Mouse (Mus musculus) forebrain, embryonic 10.5 days (tissue): ENCODE measurements around the gene Btaf1. TPM values are rescaled to one million over a fixed set of nuclear protein-coding genes. Genes with fewer than 3 reads are reported as not detected.

Source experiments
- DNase-seq: peaks from one replicate; pipeline ENCODE4 v3.0.0-alpha.2; 2017; ENCODE audit warnings: low spot score; ENCODE audit errors: extremely low spot score
- H3K27ac ChIP-seq: fragments of 300-500 bp; sonication (generic); 2 replicates; pipeline ENCODE4 v1.5.1; 2016; ENCODE audit warnings: mild to moderate bottlenecking
- H3K27me3 ChIP-seq: fragments of 300-500 bp; sonication (generic); 2 replicates; pipeline ENCODE4 v1.6.1; 2016; ENCODE audit warnings: mild to moderate bottlenecking; ENCODE audit not compliant: poor library complexity, severe bottlenecking
- H3K36me3 ChIP-seq: fragments of 300-500 bp; sonication (generic); replicated peaks from 2 replicates; pipeline ENCODE4 v1.6.1; 2016; ENCODE audit warnings: mild to moderate bottlenecking, moderate library complexity
- H3K4me1 ChIP-seq: fragments of 300-500 bp; sonication (generic); 2 replicates; pipeline ENCODE4 v1.6.1; 2016
- H3K4me3 ChIP-seq: fragments of 300-500 bp; sonication (generic); 2 replicates; pipeline ENCODE4 v1.5.1; 2016; ENCODE audit warnings: mild to moderate bottlenecking, moderate library complexity
- H3K9me3 ChIP-seq: fragments of 300-500 bp; sonication (generic); 2 replicates; pipeline ENCODE4 v1.6.1; 2016; ENCODE audit warnings: mild to moderate bottlenecking, moderate library complexity
- WGBS: fragments of 180-500 bp; shearing (Covaris S2); methylation state at CpG from one replicate; pipeline ENCODE4 v1.1.7; 2016; 5-methylcytosine and 5-hydroxymethylcytosine counted together
- polyA plus RNA-seq: library from polyadenylated mRNA; unstranded; fragments of >200 nt; fragmentation: Nextera tagmentation; extraction: Ambion mirVana; gene quantifications from 2 replicates; pipeline ENCODE4 v1.2.1, GENCODE M21; 2016

Btaf1 gene
- polyA plus RNA-seq, 1 experiment from 2014 or later: 19.7 TPM

DNA sequence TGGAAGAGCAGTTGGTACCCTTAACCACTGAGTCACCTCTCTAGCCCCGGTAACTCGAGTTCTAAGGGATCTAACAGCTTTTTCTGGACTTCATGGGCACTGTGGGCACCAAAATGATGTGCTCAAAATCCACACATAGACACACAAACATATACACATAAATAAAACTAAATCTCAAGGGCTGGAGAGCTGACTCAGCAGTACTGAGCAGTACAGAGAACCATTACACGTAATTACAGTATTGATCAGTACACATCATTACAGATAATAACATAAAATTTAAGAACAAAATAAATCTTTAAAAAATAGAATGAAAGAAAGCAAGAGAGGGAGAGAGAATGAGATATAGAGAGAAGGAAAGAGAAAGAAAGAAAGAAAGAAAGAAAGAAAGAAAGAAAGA lies 16.7 kb upstream of the Btaf1 start:
- H3K9me3 ChIP-seq: peaks cover 3% of the 10 kb centered on the region; the same call in 1 of the 2 replicates
- peaks cover 38% of the 10 kb centered on the region for H3K4me1 ChIP-seq
- 81% methylated on average over 3 of the region's 3 CpGs for whole genome bisulfite sequencing
- H3K36me3 ChIP-seq: 0 out of 2 replicates have a peak, but pooled peaks cover 2% of the 10 kb centered on the region
- H3K27me3 ChIP-seq: no peaks in the 10 kb centered on the region
- H3K4me3 ChIP-seq: no peak overlapping the region
- no peak overlapping the region for H3K27ac ChIP-seq
- no peak for DNase-seq

DNA sequence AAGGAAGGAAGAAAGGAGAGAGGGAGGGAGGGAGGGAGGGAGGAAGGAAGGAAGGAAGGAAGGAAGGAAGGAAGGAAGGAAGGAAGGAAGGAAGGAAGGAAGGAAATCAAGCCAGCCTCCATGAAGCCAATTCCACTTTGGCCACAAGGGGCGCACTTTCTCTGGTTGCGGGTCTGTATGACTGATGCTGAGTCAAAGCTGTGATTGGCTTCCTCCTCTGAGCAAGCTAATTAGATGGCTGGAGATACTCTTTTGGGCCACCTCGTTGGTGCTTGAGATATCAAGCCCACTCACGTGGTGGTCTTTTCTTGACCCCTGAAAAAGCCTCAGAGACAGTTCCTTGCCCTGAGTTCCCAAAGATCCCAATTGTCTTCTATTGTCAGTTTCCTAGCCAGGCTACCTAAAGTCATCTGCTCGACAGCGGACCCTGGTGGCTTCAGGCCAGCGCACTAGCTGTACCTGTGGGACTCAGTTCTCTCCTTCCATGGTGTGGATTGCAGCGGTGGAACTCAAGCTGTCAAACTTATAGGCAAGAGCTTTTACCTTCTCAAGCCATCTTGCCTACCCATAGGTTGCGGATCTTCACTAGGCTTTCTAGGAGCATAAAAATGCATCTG lies 16.1 kb upstream of the Btaf1 start:
- 22% methylated on average over 9 of the region's 9 CpGs for WGBS
- peak; percentile 73 for DNase-seq
- Histone ChIP-seq H3K27ac (peak overlapping the region; percentile 66; the same call in 1 of the 2 replicates), H3K4me1 (peaks cover 31% of the 10 kb centered on the region), H3K36me3 (0 out of 2 replicates have a peak, but pooled peaks cover 2% of the 10 kb centered on the region), H3K4me3 (no peak overlapping the region), H3K9me3 (peaks cover 3% of the 10 kb centered on the region; the same call in 1 of the 2 replicates), H3K27me3 (no peaks in the 10 kb centered on the region)

DNA sequence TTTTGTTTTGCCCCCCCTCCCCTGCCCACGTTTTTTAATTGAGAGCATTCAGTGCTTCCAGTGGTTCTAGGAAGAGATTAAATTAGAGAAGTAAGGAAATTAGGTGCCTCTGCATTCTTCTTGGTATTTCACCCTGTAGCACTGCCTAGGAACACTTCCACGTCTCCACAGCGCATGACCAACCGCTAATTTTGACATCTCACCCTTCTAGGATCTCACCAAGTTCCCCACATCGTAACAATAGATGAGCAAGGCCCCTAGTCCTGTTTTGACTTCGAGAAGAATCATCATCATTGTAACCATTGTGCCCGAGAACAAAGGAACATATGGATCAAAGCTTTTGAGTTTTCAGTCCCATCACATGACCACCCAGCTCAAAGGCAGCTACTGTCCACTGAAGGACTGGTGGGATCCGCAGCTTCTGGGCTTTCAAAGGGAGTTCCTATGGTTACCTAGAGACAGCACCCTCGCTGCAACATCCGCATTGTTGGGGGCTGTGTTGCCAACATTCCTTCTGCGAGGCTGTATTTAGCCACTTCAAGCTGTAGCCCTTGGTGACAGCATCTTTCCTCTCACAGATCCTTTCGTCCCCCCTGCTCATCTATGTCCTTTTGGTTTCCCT lies 15.3 kb upstream of the Btaf1 start:
- Histone ChIP-seq H3K4me1 (peaks cover 31% of the 10 kb centered on the region), H3K9me3 (peaks cover 3% of the 10 kb centered on the region; the same call in 1 of the 2 replicates), H3K27ac (peak overlapping the region; percentile 66), H3K27me3 (no peaks in the 10 kb centered on the region), H3K36me3 (0 out of 2 replicates have a peak, but pooled peaks cover 2% of the 10 kb centered on the region), H3K4me3 (no peak overlapping the region)
- WGBS: 34% methylated on average over 12 of the region's 12 CpGs
- peak; percentile 44 for DNase-seq

DNA sequence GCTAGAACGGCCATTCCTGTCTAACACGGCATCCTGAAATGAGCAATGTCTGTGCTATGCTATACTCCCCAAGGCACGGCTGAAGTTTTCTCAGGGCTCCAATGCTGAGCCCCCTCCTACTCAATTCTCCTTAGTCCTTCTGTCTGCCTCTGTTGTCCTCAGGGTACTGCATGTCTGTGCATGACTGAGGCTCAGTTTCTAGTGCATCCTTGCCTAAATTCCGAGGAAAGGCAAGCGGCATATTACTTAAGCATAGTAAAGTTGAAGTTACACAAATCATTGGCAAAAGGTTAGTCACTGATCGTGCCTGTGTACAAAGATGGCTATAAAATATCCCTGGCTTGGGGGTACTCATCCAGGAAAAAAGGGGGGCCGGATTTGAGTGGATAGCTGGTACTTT lies 12.8 kb upstream of the Btaf1 start:
- 86% methylated on average over 7 of the region's 7 CpGs for WGBS
- Histone ChIP-seq H3K27ac (peak overlapping the region; percentile 0; the same call in 1 of the 2 replicates), H3K36me3 (peaks cover 5% of the 10 kb centered on the region), H3K9me3 (no peaks in the 10 kb centered on the region), H3K4me3 (no peak overlapping the region), H3K27me3 (no peaks in the 10 kb centered on the region), H3K4me1 (peaks cover 48% of the 10 kb centered on the region)
- DNase-seq: no peak

DNA sequence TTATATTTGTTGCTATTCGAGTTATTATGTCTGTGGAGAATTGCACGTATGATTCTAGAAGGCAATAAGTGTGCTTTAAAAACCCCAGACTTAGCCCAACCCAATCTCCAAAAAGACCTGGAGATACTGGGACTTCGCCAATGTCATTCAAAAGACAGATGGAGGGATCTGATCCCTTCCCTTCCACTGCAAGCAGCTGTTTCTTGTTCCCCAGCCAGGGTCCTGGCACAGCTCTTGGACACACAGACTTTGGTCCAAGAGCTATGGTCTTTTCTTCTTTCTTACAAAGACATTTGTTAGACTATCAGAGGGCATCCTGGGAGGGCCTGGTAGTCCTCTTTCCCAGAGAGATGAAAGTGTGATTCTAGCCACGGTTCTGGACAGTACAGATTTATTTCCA lies 9.7 kb upstream of the Btaf1 start:
- WGBS: 88% methylated on average over 4 of the region's 4 CpGs
- peaks cover 47% of the 10 kb centered on the region for H3K4me1 ChIP-seq

DNA sequence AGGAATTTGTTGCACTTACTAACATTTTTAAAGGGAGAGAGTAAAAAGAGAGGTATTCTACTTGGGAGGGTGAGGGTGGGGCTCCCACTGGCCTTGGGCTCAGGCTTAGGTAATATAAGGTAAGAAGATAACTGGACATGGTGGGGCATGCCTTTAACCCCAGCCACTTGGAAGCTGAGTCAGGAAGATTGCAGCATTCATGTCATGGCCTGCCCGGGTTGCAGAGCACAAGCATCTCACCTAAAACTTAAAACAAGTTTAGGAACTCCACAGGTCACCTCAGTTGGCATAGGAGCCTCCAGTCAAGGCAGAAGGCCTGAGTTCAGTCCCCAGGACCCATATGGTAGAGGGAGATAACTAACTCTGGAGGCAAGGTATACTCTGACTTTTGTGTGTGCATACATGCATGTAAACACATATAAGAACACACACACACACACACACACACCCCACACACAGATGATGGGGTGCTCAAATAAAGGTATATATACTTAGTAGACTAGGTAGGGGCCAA lies 8.9 kb upstream of the Btaf1 start:
- Histone ChIP-seq H3K4me3 (peak overlapping the region; percentile 70), H3K27ac (no peak overlapping the region), H3K36me3 (peaks cover 5% of the 10 kb centered on the region), H3K4me1 (peaks cover 40% of the 10 kb centered on the region), H3K9me3 (no peaks in the 10 kb centered on the region), H3K27me3 (no peaks in the 10 kb centered on the region)
- 96% methylated on average over 1 of the region's 1 CpGs for WGBS
- no peak for DNase-seq

More for the DNA sequence above, 9.7 kb upstream of the Btaf1 start:
- H3K36me3 ChIP-seq: peaks cover 5% of the 10 kb centered on the region
- H3K27ac ChIP-seq: peak overlapping the region; percentile 8; the same call in 1 of the 2 replicates
- H3K4me3 ChIP-seq: no peak overlapping the region
- DNase-seq: no peak
- no peaks in the 10 kb centered on the region for H3K9me3 ChIP-seq
- no peaks in the 10 kb centered on the region for H3K27me3 ChIP-seq

DNA sequence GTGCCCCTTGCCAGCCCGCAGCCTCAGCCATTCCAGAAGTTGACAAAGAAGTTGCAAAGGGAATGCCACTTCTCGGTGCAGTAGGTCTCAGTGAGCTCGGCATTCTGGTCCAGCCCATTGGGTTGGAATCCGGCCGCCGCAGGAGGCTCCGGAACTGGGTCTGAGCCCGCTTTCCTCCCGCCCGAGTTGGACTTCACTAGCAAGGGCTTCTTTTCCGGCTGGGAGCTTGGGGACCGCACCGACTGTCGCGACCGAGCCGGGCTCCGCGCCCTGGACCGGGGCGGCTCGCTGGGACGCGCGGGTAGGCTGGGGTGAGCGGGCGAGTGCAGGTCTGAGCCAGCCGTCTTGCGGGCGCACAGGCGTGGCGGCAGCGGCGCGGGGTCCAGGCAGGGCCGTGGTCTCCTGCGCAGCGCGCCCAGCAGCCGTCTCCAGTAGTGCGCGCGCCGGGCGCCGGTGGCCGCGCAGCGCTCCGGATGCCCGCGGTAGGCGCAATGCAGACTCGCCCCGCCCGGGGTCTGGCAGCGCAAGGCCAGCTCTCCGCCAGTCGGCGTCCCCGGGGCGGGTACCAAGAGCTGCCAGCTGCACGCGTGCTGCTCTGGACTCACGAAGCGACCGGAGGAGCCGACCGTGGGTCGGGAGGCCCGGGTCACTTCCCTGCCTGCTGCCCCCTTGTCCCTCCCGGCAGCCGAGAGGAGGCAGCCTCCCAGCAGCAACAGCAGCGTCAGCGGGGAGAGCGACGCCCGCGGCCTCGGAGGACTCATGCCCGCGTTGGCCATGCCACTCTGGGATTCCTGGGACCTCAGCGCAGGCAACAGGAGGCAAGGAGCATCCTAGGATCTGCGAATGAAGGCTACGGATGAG lies 7.2 kb upstream of the Btaf1 start:
- H3K27ac ChIP-seq: peak overlapping the region; percentile 98
- WGBS: under 1% methylated on average over 85 of the region's 85 CpGs
- DNase-seq: peak; percentile 84
- peak overlapping the region; percentile 70 for H3K4me3 ChIP-seq
- H3K9me3 ChIP-seq: no peaks in the 10 kb centered on the region
- peaks cover 30% of the 10 kb centered on the region for H3K4me1 ChIP-seq
- peaks cover 5% of the 10 kb centered on the region for H3K36me3 ChIP-seq
- H3K27me3 ChIP-seq: no peaks in the 10 kb centered on the region

DNA sequence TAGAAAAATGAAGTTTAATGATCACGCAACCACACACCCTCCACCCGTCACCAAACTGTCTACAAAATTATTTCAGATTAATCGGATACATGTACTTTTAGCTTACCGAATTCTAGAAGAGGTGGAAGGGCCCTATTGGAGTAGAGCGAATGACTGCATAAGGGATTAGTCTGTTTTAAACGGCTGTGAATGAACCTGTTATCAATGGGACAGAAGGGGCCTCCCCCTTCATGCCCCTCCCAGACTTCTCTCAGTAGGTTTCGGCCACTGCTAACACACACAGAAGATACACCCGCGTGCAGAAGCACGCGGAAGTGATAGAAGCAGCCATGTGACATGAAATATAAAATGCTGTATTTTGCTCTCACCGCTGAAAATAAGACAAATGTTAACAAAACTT lies 6.4 kb upstream of the Btaf1 start, which contains the start of gene Fgfbp3:
TSS of gene Fgfbp3 (minus strand) at position 150 of the 400 bp plus-strand sequence.
- Histone ChIP-seq H3K4me3 (peak within 1 kb of the TSS; percentile 70), H3K9me3 (no peaks in the 10 kb centered on the region), H3K27ac (peak within 1 kb of the TSS; percentile 98), H3K4me1 (peaks cover 30% of the 10 kb centered on the region), H3K27me3 (no peaks in the 10 kb centered on the region), H3K36me3 (peaks cover 5% of the 10 kb centered on the region)
- peak; percentile 33 for DNase-seq
- WGBS: 6% methylated on average over 12 of the region's 12 CpGs

DNA sequence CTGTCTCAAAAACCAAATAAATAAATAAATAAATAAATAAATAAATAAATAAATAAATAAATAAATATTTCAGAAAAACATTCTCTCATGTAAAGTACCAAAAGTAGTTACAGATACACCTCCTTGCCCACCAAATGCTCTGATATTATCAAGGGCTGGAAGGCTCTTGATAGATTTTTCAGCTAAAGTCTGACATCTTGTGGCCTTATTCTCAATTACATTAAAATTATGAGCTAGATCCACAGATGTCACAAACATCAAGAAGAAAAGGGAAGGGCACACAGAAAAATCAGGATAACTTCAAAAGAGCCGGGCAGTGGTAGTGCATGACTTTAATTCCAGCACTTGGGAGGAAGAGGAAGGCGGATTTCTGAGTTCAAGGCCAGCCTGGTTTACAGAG lies 3.9 kb upstream of the Btaf1 start:
- Histone ChIP-seq H3K27ac (no peak overlapping the region), H3K9me3 (no peaks in the 10 kb centered on the region), H3K4me3 (no peak overlapping the region), H3K27me3 (no peaks in the 10 kb centered on the region), H3K4me1 (peaks cover 35% of the 10 kb centered on the region), H3K36me3 (peaks cover 1% of the 10 kb centered on the region)
- 47% methylated on average over 2 of the region's 2 CpGs for WGBS
- DNase-seq: no peak

DNA sequence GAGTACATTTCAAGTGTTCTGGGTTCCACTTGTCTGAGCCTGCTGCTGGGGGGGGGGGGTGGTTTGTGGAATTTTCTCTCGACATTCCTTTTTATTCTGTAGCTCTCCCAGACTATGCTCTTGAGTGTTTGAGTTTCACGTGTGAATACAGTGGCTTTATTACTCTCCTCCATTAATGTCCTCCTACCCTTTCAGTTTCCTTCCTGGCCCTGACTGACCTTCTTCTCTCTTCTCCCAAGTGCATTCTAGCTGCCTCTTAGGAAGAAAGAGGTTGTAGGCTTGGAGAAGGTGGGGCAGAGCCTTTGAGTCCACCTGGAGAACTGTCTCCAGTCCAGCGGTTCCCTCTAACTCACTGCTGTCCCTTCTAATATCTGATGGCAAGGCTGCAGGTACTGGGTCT lies 2.9 kb upstream of the Btaf1 start:
- no peaks in the 10 kb centered on the region for H3K9me3 ChIP-seq
- no peaks in the 10 kb centered on the region for H3K36me3 ChIP-seq
- no peak overlapping the region for H3K4me3 ChIP-seq
- H3K27me3 ChIP-seq: no peaks in the 10 kb centered on the region
- DNase-seq: no peak
- H3K4me1 ChIP-seq: peaks cover 35% of the 10 kb centered on the region
- WGBS: 71% methylated on average over 3 of the region's 3 CpGs
- no peak overlapping the region for H3K27ac ChIP-seq

DNA sequence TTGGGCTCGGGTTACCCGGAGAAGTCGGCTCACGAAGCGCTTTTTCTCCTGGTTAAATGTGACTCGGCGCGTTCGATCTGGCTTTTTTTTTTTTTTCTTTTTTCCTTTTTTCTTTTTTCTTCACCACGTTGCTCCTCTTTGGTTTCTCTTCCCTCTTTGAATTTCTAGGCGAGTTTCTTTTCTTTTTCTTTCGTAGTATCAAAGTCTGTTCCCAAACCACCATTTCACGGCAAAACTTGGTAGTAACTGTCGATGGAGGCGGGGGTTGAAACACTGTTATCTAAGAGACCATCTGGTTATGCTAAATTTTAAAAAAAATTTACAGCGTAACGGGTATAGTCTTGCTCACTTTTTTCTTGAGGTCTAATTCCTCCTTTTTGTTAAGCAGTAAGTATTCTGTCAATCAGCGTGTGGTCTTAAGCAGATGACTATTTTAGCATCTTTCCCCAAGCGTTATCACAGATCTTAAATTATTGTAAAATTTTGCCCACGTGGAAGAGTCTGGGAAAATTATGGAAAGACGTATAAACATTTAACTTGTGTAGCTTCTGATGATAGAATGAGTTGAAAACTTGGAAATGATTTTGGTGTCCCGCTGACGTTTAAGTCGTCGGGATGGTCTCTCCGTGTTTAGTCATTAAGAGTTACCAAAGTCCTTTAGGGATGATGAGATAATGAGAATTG lies 816 bp downstream of the Btaf1 start:
- Histone ChIP-seq H3K36me3 (peaks cover 12% of the 10 kb centered on the region), H3K4me1 (peaks cover 27% of the 10 kb centered on the region), H3K9me3 (no peaks in the 10 kb centered on the region), H3K27me3 (no peaks in the 10 kb centered on the region), H3K4me3 (peak overlapping the region; percentile 91), H3K27ac (peak overlapping the region; percentile 95)
- 2% methylated on average over 26 of the region's 26 CpGs for WGBS
- no peak for DNase-seq

DNA sequence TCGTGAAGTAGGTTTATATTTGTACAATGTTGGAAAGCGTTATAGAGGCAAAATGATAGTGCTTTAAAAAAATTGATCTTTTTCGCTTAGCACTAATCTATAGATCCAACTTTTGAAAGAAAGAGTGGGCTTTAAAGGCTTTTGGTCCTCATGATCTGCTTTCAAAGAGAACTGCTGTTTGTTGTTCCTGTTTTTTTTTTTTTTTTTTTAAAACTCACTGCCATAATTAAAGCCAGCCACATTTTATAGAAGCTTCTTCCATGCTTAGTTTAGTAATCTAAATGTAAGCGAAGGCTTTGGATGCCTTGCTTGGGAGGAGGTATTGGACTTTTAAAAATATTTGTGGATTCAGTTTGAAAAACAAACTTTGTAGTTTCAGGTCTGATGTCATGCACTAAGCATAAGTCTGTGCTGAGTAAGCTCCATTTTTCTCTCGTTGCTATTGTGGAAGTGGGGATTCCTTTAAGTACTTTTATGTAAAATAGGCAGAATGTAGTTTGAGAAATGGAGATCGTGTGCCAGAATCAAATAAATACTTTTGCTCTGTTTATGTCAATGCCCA lies 2.0 kb downstream of the Btaf1 start:
- WGBS: 88% methylated on average over 6 of the region's 6 CpGs

More for the DNA sequence above, 2.0 kb downstream of the Btaf1 start:
- DNase-seq: no peak
- no peaks in the 10 kb centered on the region for H3K27me3 ChIP-seq
- peaks cover 17% of the 10 kb centered on the region for H3K36me3 ChIP-seq
- peak overlapping the region; percentile 91; the same call in 1 of the 2 replicates for H3K4me3 ChIP-seq
- peaks cover 27% of the 10 kb centered on the region for H3K4me1 ChIP-seq
- no peaks in the 10 kb centered on the region for H3K9me3 ChIP-seq
- no peak overlapping the region for H3K27ac ChIP-seq
